Mouse (Mus musculus) midbrain, postnatal 0 days (tissue): ENCODE data around the gene Gm21961. TPM values are rescaled to one million over a fixed set of nuclear protein-coding genes. Genes with fewer than 3 reads are reported as not detected.
"Not testable (repeated sequence)": the region's sequence is repeated elsewhere in the genome, so short reads cannot be mapped to it uniquely, and the experiment has no call there.

Source experiments
- ATAC-seq: fragments of 200-750 bp; cut with Nextera tagmentation; 2 replicates; pipeline ENCODE4 v1.8.0; 2017; ENCODE audit warnings: moderate number of reproducible peaks, mild to moderate bottlenecking, moderate TSS enrichment, moderate library complexity; ENCODE audit not compliant: low FRiP score
- DNase-seq: peaks from one replicate; pipeline ENCODE4 v3.0.0-alpha.2; 2015; ENCODE audit warnings: low spot score
- H3K27ac ChIP-seq: fragments of 300-500 bp; sonication (generic); 2 replicates; pipeline ENCODE4 v1.5.1; 2014; ENCODE audit warnings: low read depth, mild to moderate bottlenecking, low read length, mixed read lengths
- H3K27me3 ChIP-seq: fragments of 300-500 bp; sonication (generic); 2 replicates; pipeline ENCODE4 v1.6.1; 2014; ENCODE audit warnings: low read length, control low read depth, mixed read lengths; ENCODE audit not compliant: insufficient read depth
- H3K36me3 ChIP-seq: fragments of 300-500 bp; sonication (generic); 2 replicates; pipeline ENCODE4 v1.6.1; 2014; ENCODE audit warnings: low read length, control low read depth, mixed read lengths; ENCODE audit not compliant: insufficient read depth
- H3K4me1 ChIP-seq: fragments of 300-500 bp; sonication (generic); 2 replicates; pipeline ENCODE4 v1.6.1; 2014; ENCODE audit warnings: mild to moderate bottlenecking, control low read depth, antibody characterized with exemption, low read length, mixed read lengths; ENCODE audit not compliant: insufficient read depth
- H3K4me2 ChIP-seq: fragments of 300-500 bp; sonication (generic); 2 replicates; pipeline ENCODE4 v1.6.1; 2014; ENCODE audit warnings: low read depth, mild to moderate bottlenecking, low read length, mixed read lengths; ENCODE audit not compliant: poor library complexity, severe bottlenecking
- H3K4me3 ChIP-seq: fragments of 300-500 bp; sonication (generic); 2 replicates; pipeline ENCODE4 v1.5.1; 2014; ENCODE audit warnings: low read depth, mild to moderate bottlenecking, low read length, moderate library complexity
- H3K9ac ChIP-seq: fragments of 300-500 bp; sonication (generic); replicated peaks from 2 replicates; pipeline ENCODE4 v1.6.1; 2014; ENCODE audit warnings: mild to moderate bottlenecking, low read length, moderate library complexity, mixed read lengths; ENCODE audit not compliant: poor library complexity, severe bottlenecking
- H3K9me3 ChIP-seq: fragments of 300-500 bp; sonication (generic); 2 replicates; pipeline ENCODE4 v1.6.1; 2016; ENCODE audit warnings: low read length, control low read depth
- CTCF ChIP-seq: IDR thresholded peaks from 2 replicates; pipeline ENCODE4 v1.5.1; 2016; ENCODE audit warnings: antibody characterized with exemption, mild to moderate bottlenecking
- WGBS: fragments of 180-500 bp; shearing (Covaris S2); extraction: QIAGEN DNeasy Blood & Tissue Kit; methylation state at CpG from one replicate; pipeline ENCODE4 v1.1.7; 2014; 5-methylcytosine and 5-hydroxymethylcytosine counted together
- polyA plus RNA-seq: library from polyadenylated mRNA; unstranded; fragments of >200 nt; fragmentation: Nextera tagmentation; extraction: Ambion mirVana; gene quantifications from 2 replicates; pipeline ENCODE4 v1.2.1, GENCODE M21; 2015
- total RNA-seq: library from RNA; depleted of rRNA; stranded (reverse); fragments of >200 nt; gene quantifications from 2 replicates; pipeline ENCODE4 v1.2.3, GENCODE M21; 2014; rRNA removed

Gm21961 gene
- total RNA-seq = not detected in 2 replicates
- polyA plus RNA-seq = not detected in 2 replicates

DNA sequence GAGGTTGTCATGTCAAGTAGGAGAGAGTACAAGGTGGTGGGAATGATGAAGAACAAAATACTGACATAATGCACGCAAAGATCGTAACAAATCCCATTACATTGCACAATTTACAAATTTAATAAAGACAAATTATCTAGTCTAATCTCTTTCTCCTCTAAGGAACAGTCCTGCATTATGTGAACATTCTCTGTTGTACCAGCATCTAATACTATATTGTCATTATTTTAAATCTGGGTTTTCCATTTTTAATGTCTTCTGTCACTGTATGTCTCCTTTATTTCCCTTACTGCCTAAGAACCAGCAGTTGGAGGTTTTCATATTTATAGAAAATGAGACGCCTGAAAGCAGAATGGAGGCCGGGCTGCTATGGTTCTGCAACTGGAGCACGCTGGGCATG lies at the start of gene Gm21961:
Gene Gm21961 (minus strand): TSS at position 101 of the 400 bp plus-strand sequence.
- ATAC-seq (no peak), DNase-seq (no peak)
- Histone ChIP-seq H3K27me3 (no peaks in the 10 kb centered on the region), H3K9ac (no peak within 1 kb of the TSS), H3K4me3 (no peak within 1 kb of the TSS), H3K9me3 (no peaks in the 10 kb centered on the region), H3K36me3 (no peaks in the 10 kb centered on the region), H3K4me2 (no peak within 1 kb of the TSS), H3K27ac (no peak within 1 kb of the TSS), H3K4me1 (no peaks in the 10 kb centered on the region)
- 94% methylated on average over 5 of the region's 5 CpGs for WGBS
- no peak for TF ChIP-seq CTCF

DNA sequence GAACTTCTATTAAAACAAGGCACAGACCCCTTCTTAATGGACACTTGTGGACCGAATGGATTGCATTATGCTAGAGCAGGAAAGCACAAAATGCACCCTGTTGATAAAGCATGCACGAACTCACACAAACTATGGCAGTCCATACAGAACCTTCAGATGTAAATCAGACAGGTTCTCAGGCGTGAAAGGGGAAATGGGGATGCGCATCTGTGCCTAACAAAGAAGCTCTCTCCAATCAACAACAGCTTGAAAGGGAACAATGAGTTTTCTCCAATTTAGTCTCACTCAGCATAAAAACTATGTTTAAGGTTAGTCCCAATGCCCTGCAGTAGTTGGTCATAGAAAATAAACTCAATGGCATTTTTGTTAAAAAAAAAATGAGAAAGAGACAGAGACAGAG lies 27.3 kb upstream of the Gm21961 start:
- 62% methylated on average over 4 of the region's 4 CpGs for WGBS
- Histone ChIP-seq H3K4me2 (no peak overlapping the region), H3K4me1 (no peaks in the 10 kb centered on the region), H3K4me3 (no peak overlapping the region), H3K9me3 (no peaks in the 10 kb centered on the region), H3K27ac (no peak overlapping the region), H3K36me3 (no peaks in the 10 kb centered on the region), H3K9ac (no peak overlapping the region), H3K27me3 (no peaks in the 10 kb centered on the region)
- peak; percentile 2 for DNase-seq
- TF ChIP-seq CTCF = no peak
- ATAC-seq = no peak

DNA sequence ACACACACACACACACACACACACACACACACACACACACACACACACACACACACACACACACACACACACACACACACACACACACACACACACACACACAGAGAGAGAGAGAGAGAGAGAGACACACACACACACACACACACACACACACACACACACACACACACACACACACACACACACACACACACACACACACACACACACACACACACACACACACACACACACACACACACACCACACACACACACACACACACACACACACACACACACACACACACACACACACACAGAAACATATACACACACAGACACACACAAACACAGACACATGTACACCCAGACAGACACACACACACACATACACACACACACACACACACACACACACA lies 24.5 kb upstream of the Gm21961 start:
- not testable (repeated sequence) for H3K36me3 ChIP-seq, H3K4me1 ChIP-seq, H3K4me3 ChIP-seq, H3K27me3 ChIP-seq, H3K27ac ChIP-seq, H3K9ac ChIP-seq, H3K9me3 ChIP-seq, H3K4me2 ChIP-seq, DNase-seq, ATAC-seq

GRCm38 (mm10) chr15:65017971-65018370 lies 3.3 kb upstream of the Gm21961 start:
- no peak for DNase-seq
- WGBS = 82% methylated on average over 1 of the region's 1 CpGs

DNA sequence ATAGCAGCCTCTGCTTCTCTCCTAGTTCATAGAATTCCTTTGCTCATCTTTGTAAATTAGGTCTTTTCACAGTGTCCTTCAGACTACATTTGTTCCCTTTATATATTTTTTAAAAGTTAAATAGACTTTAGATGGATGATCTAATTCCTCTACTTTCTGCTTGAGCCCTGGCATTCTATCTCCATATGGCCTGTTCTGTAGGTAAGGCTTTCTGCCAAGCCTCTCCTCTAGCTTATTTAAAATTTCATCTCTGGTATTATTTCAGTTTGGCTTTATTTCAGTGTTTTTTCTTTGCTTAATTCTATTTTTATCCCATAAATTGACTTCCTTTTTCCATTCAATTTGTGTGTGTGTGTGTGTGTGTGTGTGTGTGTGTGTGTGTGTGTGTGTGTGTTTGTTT lies 8.5 kb downstream of the Gm21961 start:
- Histone ChIP-seq H3K9me3 (no peaks in the 10 kb centered on the region), H3K4me3 (no peak overlapping the region), H3K4me2 (no peak overlapping the region), H3K27ac (no peak overlapping the region), H3K4me1 (no peaks in the 10 kb centered on the region), H3K9ac (no peak overlapping the region), H3K27me3 (no peaks in the 10 kb centered on the region), H3K36me3 (no peaks in the 10 kb centered on the region)
- ATAC-seq (no peak), DNase-seq (no peak)
- no peak for TF ChIP-seq CTCF

More at GRCm38 (mm10) chr15:65017971-65018370, 3.3 kb upstream of the Gm21961 start:
- H3K27ac ChIP-seq = no peak overlapping the region
- no peak overlapping the region for H3K9ac ChIP-seq
- no peak overlapping the region for H3K4me3 ChIP-seq
- ATAC-seq = no peak
- H3K4me2 ChIP-seq = no peak overlapping the region
- no peaks in the 10 kb centered on the region for H3K4me1 ChIP-seq
- no peak for TF ChIP-seq CTCF
- no peaks in the 10 kb centered on the region for H3K36me3 ChIP-seq
- H3K9me3 ChIP-seq = no peaks in the 10 kb centered on the region
- H3K27me3 ChIP-seq = no peaks in the 10 kb centered on the region

- Histone ChIP-seq H3K4me1 (no peaks in the 10 kb centered on the region), H3K4me2 (no peak overlapping the region), H3K27me3 (no peaks in the 10 kb centered on the region), H3K9me3 (no peaks in the 10 kb centered on the region), H3K9ac (no peak overlapping the region), H3K27ac (no peak overlapping the region), H3K36me3 (no peaks in the 10 kb centered on the region), H3K4me3 (no peak overlapping the region)
- TF ChIP-seq CTCF = no peak
- 86% methylated on average over 4 of the region's 4 CpGs for WGBS
- DNase-seq = no peak
- no peak for ATAC-seq
Observed at GRCm38 (mm10) chr15:64994498-64994897, 20.2 kb downstream of the Gm21961 start.

DNA sequence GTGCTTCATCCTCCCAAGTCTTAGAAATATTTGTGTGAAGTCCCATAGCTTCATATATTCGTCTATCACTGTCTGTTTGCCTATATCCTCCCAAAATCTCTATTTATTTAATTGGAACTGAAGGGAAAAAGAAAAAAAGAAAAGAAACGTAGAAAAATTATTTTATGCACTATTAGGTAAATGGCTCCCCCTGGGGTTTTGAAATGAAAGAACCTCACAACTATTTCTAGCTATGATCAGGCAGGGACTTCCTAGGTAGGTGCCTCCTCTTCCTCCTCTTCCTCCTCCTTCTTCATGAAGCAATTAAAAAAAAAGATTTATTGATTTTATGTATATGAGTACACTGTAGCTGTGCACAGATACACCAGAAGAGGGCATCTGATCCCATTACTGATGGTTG lies 34.7 kb downstream of the Gm21961 start:
- Histone ChIP-seq H3K4me1 (no peaks in the 10 kb centered on the region), H3K27me3 (no peaks in the 10 kb centered on the region), H3K4me2 (no peak overlapping the region), H3K9ac (no peak overlapping the region), H3K4me3 (no peak overlapping the region), H3K36me3 (no peaks in the 10 kb centered on the region), H3K27ac (no peak overlapping the region), H3K9me3 (no peaks in the 10 kb centered on the region)
- 77% methylated on average over 2 of the region's 2 CpGs for WGBS
- TF ChIP-seq CTCF = no peak
- ATAC-seq (no peak), DNase-seq (no peak)
